Mouse (Mus musculus): ENCODE data around the gene Hdac9. TPM values are rescaled to one million over a fixed set of nuclear protein-coding genes. Genes with fewer than 3 reads are reported as not detected.

Gene Hdac9
- polyA plus RNA-seq, 1 experiment from 2014 or later: 6.7 TPM

- Histone ChIP-seq H3K9me3 (replicated peaks; ENCODE audit: control insufficient read depth, low read length) (no peaks in the 10 kb centered on the region), H3K4me3 (ENCODE audit: low read depth, low read length) (no peak overlapping the region), H3K27ac (replicated peaks; ENCODE audit: low read depth, low read length) (no peak overlapping the region), H3K4me2 (ENCODE audit: low read depth, low read length) (no peak overlapping the region), H3K36me3 (replicated peaks; ENCODE audit: control insufficient read depth, insufficient read depth, low read depth, low read length) (no peaks in the 10 kb centered on the region), H3K4me1 (ENCODE audit: control insufficient read depth, insufficient read depth, low read length) (no peaks in the 10 kb centered on the region), H3K27me3 (ENCODE audit: control insufficient read depth, insufficient read depth, low read length) (no peaks in the 10 kb centered on the region), H3K9ac (replicated peaks; ENCODE audit: low read length) (no peak overlapping the region)
- no peak for ATAC-seq (replicated peaks; ENCODE audit: insufficient number of reproducible peaks, low FRiP score, low TSS enrichment, low read depth)
- WGBS: 25% methylated on average over 5 of the region's 5 CpGs
- no peak for DNase-seq (ENCODE audit: low spot score)
Observed at GRCm38 (mm10) chr12:34660027-34660426, 256.9 kb downstream of the Hdac9 start.

- ATAC-seq (replicated peaks; ENCODE audit: insufficient number of reproducible peaks, low FRiP score, low TSS enrichment, low read depth): no peak
- H3K9ac ChIP-seq (replicated peaks; ENCODE audit: low read length): no peak overlapping the region
- H3K4me3 ChIP-seq (ENCODE audit: low read depth, low read length): no peak overlapping the region
- no peak overlapping the region for H3K27ac ChIP-seq (replicated peaks; ENCODE audit: low read depth, low read length)
- no peaks in the 10 kb centered on the region for H3K9me3 ChIP-seq (replicated peaks; ENCODE audit: control insufficient read depth, low read length)
- 54% methylated on average over 3 of the region's 3 CpGs for WGBS
- no peaks in the 10 kb centered on the region for H3K27me3 ChIP-seq (ENCODE audit: control insufficient read depth, insufficient read depth, low read length)
- no peaks in the 10 kb centered on the region for H3K36me3 ChIP-seq (replicated peaks; ENCODE audit: control insufficient read depth, insufficient read depth, low read depth, low read length)
- no peaks in the 10 kb centered on the region for H3K4me1 ChIP-seq (ENCODE audit: control insufficient read depth, insufficient read depth, low read length)
- H3K4me2 ChIP-seq (ENCODE audit: low read depth, low read length): no peak overlapping the region
- no peak for DNase-seq (ENCODE audit: low spot score)
Observed at GRCm38 (mm10) chr12:34658568-34658967, 258.3 kb downstream of the Hdac9 start.

- no peaks in the 10 kb centered on the region for H3K4me1 ChIP-seq (ENCODE audit: control insufficient read depth, insufficient read depth, low read length)
- WGBS: 33% methylated on average over 6 of the region's 6 CpGs
- no peaks in the 10 kb centered on the region for H3K9me3 ChIP-seq (replicated peaks; ENCODE audit: control insufficient read depth, low read length)
- no peaks in the 10 kb centered on the region for H3K27me3 ChIP-seq (ENCODE audit: control insufficient read depth, insufficient read depth, low read length)
- no peak overlapping the region for H3K4me3 ChIP-seq (ENCODE audit: low read depth, low read length)
- DNase-seq (ENCODE audit: low spot score) (peak; percentile 82), ATAC-seq (replicated peaks; ENCODE audit: insufficient number of reproducible peaks, low FRiP score, low TSS enrichment, low read depth) (peak; percentile 80; the same call in 1 of the 2 replicates)
- no peaks in the 10 kb centered on the region for H3K36me3 ChIP-seq (replicated peaks; ENCODE audit: control insufficient read depth, insufficient read depth, low read depth, low read length)
- no peak overlapping the region for H3K27ac ChIP-seq (replicated peaks; ENCODE audit: low read depth, low read length)
- no peak overlapping the region for H3K4me2 ChIP-seq (ENCODE audit: low read depth, low read length)
- H3K9ac ChIP-seq (replicated peaks; ENCODE audit: low read length): no peak overlapping the region
Observed at GRCm38 (mm10) chr12:34658119-34658518, 258.8 kb downstream of the Hdac9 start.

- H3K27ac ChIP-seq (replicated peaks; ENCODE audit: low read depth, low read length): no peak overlapping the region
- 25% methylated on average over 3 of the region's 3 CpGs for WGBS
Observed at GRCm38 (mm10) chr12:34653615-34654014, 263.3 kb downstream of the Hdac9 start.

GRCm38 (mm10) chr12:34648753-34649152 lies 268.1 kb downstream of the Hdac9 start:
- no peaks in the 10 kb centered on the region for H3K4me1 ChIP-seq (ENCODE audit: control insufficient read depth, insufficient read depth, low read length)
- H3K9me3 ChIP-seq (replicated peaks; ENCODE audit: control insufficient read depth, low read length): no peaks in the 10 kb centered on the region
- H3K4me2 ChIP-seq (ENCODE audit: low read depth, low read length): no peak overlapping the region
- no peak overlapping the region for H3K4me3 ChIP-seq (ENCODE audit: low read depth, low read length)
- WGBS: 55% methylated on average over 3 of the region's 3 CpGs
- ATAC-seq (replicated peaks; ENCODE audit: insufficient number of reproducible peaks, low FRiP score, low TSS enrichment, low read depth) (no peak), DNase-seq (ENCODE audit: low spot score) (no peak)
- H3K27me3 ChIP-seq (ENCODE audit: control insufficient read depth, insufficient read depth, low read length): no peaks in the 10 kb centered on the region
- no peaks in the 10 kb centered on the region for H3K36me3 ChIP-seq (replicated peaks; ENCODE audit: control insufficient read depth, insufficient read depth, low read depth, low read length)
- H3K27ac ChIP-seq (replicated peaks; ENCODE audit: low read depth, low read length): no peak overlapping the region
- no peak overlapping the region for H3K9ac ChIP-seq (replicated peaks; ENCODE audit: low read length)

More at GRCm38 (mm10) chr12:34653615-34654014, 263.3 kb downstream of the Hdac9 start:
- Histone ChIP-seq H3K4me3 (ENCODE audit: low read depth, low read length) (no peak overlapping the region), H3K27me3 (ENCODE audit: control insufficient read depth, insufficient read depth, low read length) (no peaks in the 10 kb centered on the region), H3K4me2 (ENCODE audit: low read depth, low read length) (no peak overlapping the region), H3K36me3 (replicated peaks; ENCODE audit: control insufficient read depth, insufficient read depth, low read depth, low read length) (no peaks in the 10 kb centered on the region), H3K4me1 (ENCODE audit: control insufficient read depth, insufficient read depth, low read length) (no peaks in the 10 kb centered on the region), H3K9ac (replicated peaks; ENCODE audit: low read length) (no peak overlapping the region), H3K9me3 (replicated peaks; ENCODE audit: control insufficient read depth, low read length) (no peaks in the 10 kb centered on the region)
- peak; percentile 54 for DNase-seq (ENCODE audit: low spot score)
- no peak for ATAC-seq (replicated peaks; ENCODE audit: insufficient number of reproducible peaks, low FRiP score, low TSS enrichment, low read depth)

- 63% methylated on average over 4 of the region's 4 CpGs for WGBS
- Histone ChIP-seq H3K27ac (replicated peaks; ENCODE audit: low read depth, low read length) (no peak overlapping the region), H3K4me2 (ENCODE audit: low read depth, low read length) (no peak overlapping the region), H3K36me3 (replicated peaks; ENCODE audit: control insufficient read depth, insufficient read depth, low read depth, low read length) (no peaks in the 10 kb centered on the region), H3K9ac (replicated peaks; ENCODE audit: low read length) (no peak overlapping the region), H3K4me1 (ENCODE audit: control insufficient read depth, insufficient read depth, low read length) (no peaks in the 10 kb centered on the region), H3K4me3 (ENCODE audit: low read depth, low read length) (no peak overlapping the region), H3K27me3 (ENCODE audit: control insufficient read depth, insufficient read depth, low read length) (no peaks in the 10 kb centered on the region), H3K9me3 (replicated peaks; ENCODE audit: control insufficient read depth, low read length) (no peaks in the 10 kb centered on the region)
- ATAC-seq (replicated peaks; ENCODE audit: insufficient number of reproducible peaks, low FRiP score, low TSS enrichment, low read depth) (0 out of 2 replicates have a peak, but pooled peaks have one; percentile 70), DNase-seq (ENCODE audit: low spot score) (no peak)
Observed at GRCm38 (mm10) chr12:34641705-34642259, 275.1 kb downstream of the Hdac9 start.

- no peak overlapping the region for H3K4me2 ChIP-seq (ENCODE audit: low read depth, low read length)
- no peak overlapping the region for H3K9ac ChIP-seq (replicated peaks; ENCODE audit: low read length)
- no peaks in the 10 kb centered on the region for H3K36me3 ChIP-seq (replicated peaks; ENCODE audit: control insufficient read depth, insufficient read depth, low read depth, low read length)
- no peaks in the 10 kb centered on the region for H3K4me1 ChIP-seq (ENCODE audit: control insufficient read depth, insufficient read depth, low read length)
- 67% methylated on average over 16 of the region's 16 CpGs for WGBS
- ATAC-seq (replicated peaks; ENCODE audit: insufficient number of reproducible peaks, low FRiP score, low TSS enrichment, low read depth): no peak
- H3K27me3 ChIP-seq (ENCODE audit: control insufficient read depth, insufficient read depth, low read length): no peaks in the 10 kb centered on the region
- no peak overlapping the region for H3K27ac ChIP-seq (replicated peaks; ENCODE audit: low read depth, low read length)
- no peaks in the 10 kb centered on the region for H3K9me3 ChIP-seq (replicated peaks; ENCODE audit: control insufficient read depth, low read length)
- H3K4me3 ChIP-seq (ENCODE audit: low read depth, low read length): no peak overlapping the region
- DNase-seq (ENCODE audit: low spot score): no peak
Observed at GRCm38 (mm10) chr12:34637238-34638124, 279.4 kb downstream of the Hdac9 start.

GRCm38 (mm10) chr12:34619101-34619500 lies 297.8 kb downstream of the Hdac9 start:
- H3K4me3 ChIP-seq (ENCODE audit: low read depth, low read length): no peak overlapping the region
- no peak for ATAC-seq (replicated peaks; ENCODE audit: insufficient number of reproducible peaks, low FRiP score, low TSS enrichment, low read depth)
- WGBS: 87% methylated on average over 5 of the region's 5 CpGs

More at GRCm38 (mm10) chr12:34619101-34619500, 297.8 kb downstream of the Hdac9 start:
- Histone ChIP-seq H3K9ac (replicated peaks; ENCODE audit: low read length) (no peak overlapping the region), H3K4me1 (ENCODE audit: control insufficient read depth, insufficient read depth, low read length) (no peaks in the 10 kb centered on the region), H3K27me3 (ENCODE audit: control insufficient read depth, insufficient read depth, low read length) (no peaks in the 10 kb centered on the region), H3K36me3 (replicated peaks; ENCODE audit: control insufficient read depth, insufficient read depth, low read depth, low read length) (no peaks in the 10 kb centered on the region), H3K27ac (replicated peaks; ENCODE audit: low read depth, low read length) (no peak overlapping the region), H3K4me2 (ENCODE audit: low read depth, low read length) (no peak overlapping the region), H3K9me3 (replicated peaks; ENCODE audit: control insufficient read depth, low read length) (no peaks in the 10 kb centered on the region)
- no peak for DNase-seq (ENCODE audit: low spot score)
